ENCODE assay signal across 8 mouse cellular contexts in genomic region chr10:81545161-81545747, GRCm38 (mm10). TPM values are rescaled to one million over a fixed set of nuclear protein-coding genes. Genes with fewer than 3 reads are reported as not detected.
DNase-seq lines count a peak whose midpoint lies in the region; ATAC-seq lines count a peak whose summit lies in the region.

Gene Gna11, minus strand, starts transcription at chr10:81545190.

- 1% methylated on average over 46 of the region's 59 CpGs for WGBS in intestine, embryonic 14.5 days

- peak within 1 kb of the TSS; percentile 83 for H3K27ac ChIP-seq in intestine, embryonic 14.5 days (ENCODE audit: low read depth)

- peak; percentile 90 for ATAC-seq in intestine, embryonic 14.5 days (replicated peaks; ENCODE audit: low FRiP score, low TSS enrichment, low read depth)

- H3K4me2 ChIP-seq in intestine, embryonic 14.5 days (ENCODE audit: low read length), result peak within 1 kb of the TSS; percentile 95

- intact Hi-C loops in left cerebral cortex, postnatal 14 days (cut with DNase I), result no loop called here

- H3K4me3 ChIP-seq in intestine, embryonic 14.5 days (ENCODE audit: low read depth, low read length), result peak within 1 kb of the TSS; percentile 91

- peak within 1 kb of the TSS; percentile 90 for H3K9ac ChIP-seq in intestine, embryonic 14.5 days (ENCODE audit: low read length)

- H3K36me3 ChIP-seq in intestine, embryonic 14.5 days (ENCODE audit: control insufficient read depth, insufficient read depth, low read length), result peaks cover 6% of the 10 kb centered on the region; the same call in 1 of the 2 replicates

- H3K27me3 ChIP-seq in intestine, embryonic 14.5 days (replicated peaks; ENCODE audit: control insufficient read depth, insufficient read depth, low read length), result no peaks in the 10 kb centered on the region

- peak; percentile 99 to 100 for DNase-seq in adrenal gland, adult 18-20 months (ENCODE audit: low spot score in 2 of 2)
- peak; percentile 100 for DNase-seq in embryo, embryonic 11 days
- peak; percentile 100 for DNase-seq in gastrocnemius, postnatal 25 days
- DNase-seq in intestine, embryonic 14.5 days (ENCODE audit: low spot score), result peak; percentile 99
- DNase-seq in left cerebral cortex, postnatal 14 days (ENCODE audit: low spot score in 2 of 2), result peak; percentile 99
- peak; percentile 100 for DNase-seq in mesoderm, embryonic 11.5 days (ENCODE audit: low read depth, low spot score)
- DNase-seq in right cerebral cortex, postnatal 36 days (ENCODE audit: low spot score in 2 of 2), result peak; percentile 98 to 99
- DNase-seq in yolk sac, embryonic 10.5 days (ENCODE audit: low spot score), result peak; percentile 99

- H3K9me3 ChIP-seq in intestine, embryonic 14.5 days (ENCODE audit: control insufficient read depth, low read length), result no peaks in the 10 kb centered on the region

- H3K4me1 ChIP-seq in intestine, embryonic 14.5 days (replicated peaks; ENCODE audit: control insufficient read depth, insufficient read depth, low read length), result peaks cover 39% of the 10 kb centered on the region

RNA-seq across cellular contexts. Expression of gene Gna11, which starts in this region (rescaled TPM):
- 10 to 100 TPM; 81.7 to 83.4 TPM for total RNA-seq in adrenal gland, adult 18-20 months (2021)
- total RNA-seq in gastrocnemius, postnatal 25 days (2021), result 10 to 100 TPM; 24.8 to 25.9 TPM
- polyA plus RNA-seq in intestine, embryonic 14.5 days (2014; fragmentation: Nextera tagmentation; extraction: Ambion mirVana), result 145 and 171 TPM in 2 replicates
- total RNA-seq in left cerebral cortex, postnatal 14 days (2021), result 100 to 1,000 TPM; 102 to 109 TPM

Comparison
In these comparisons a context has a peak if more than half of its experiments do, and no peak if none do; other contexts are left out.
1. Peak in every context shown above with its lines: DNase-seq, ATAC-seq, H3K4me3 ChIP-seq and H3K27ac ChIP-seq.